Mouse (Mus musculus) spleen, adult 2 months (tissue): ENCODE measurements at regions not wholly inside any gene's neighbourhood (a gene's known extent, or its start where the extent isn't known, plus 50 kb on each side); places are given as distances from the start of the nearest gene placed in this dataset.
A peak's percentile ranks its signal among the peaks of the same experiment; 100 is the strongest.

Experiments used
- DNase-seq, 2 experiments: peaks; one replicate each; pipeline versions ENCODE4 v3.0.0 to v3.0.0-alpha.2; 2012 to 2021; ENCODE audit warnings: low spot score in 2 of 2, low read depth in 1 of 2
- H3K27ac ChIP-seq: fragments of 200-500 bp; 2 replicates; pipeline ENCODE4 v1.5.1; 2012; ENCODE audit warnings: low read length, inconsistent platforms; ENCODE audit not compliant: insufficient read depth
- H3K27me3 ChIP-seq: fragments of 200-500 bp; 2 replicates; pipeline ENCODE4 v1.6.1; 2012; ENCODE audit warnings: mild to moderate bottlenecking, moderate library complexity, low read length, inconsistent platforms; ENCODE audit not compliant: control insufficient read depth, insufficient read depth
- H3K36me3 ChIP-seq: fragments of 200-500 bp; 2 replicates; pipeline ENCODE4 v1.6.1; 2012; ENCODE audit warnings: mild to moderate bottlenecking, low read length, inconsistent platforms; ENCODE audit not compliant: control insufficient read depth, insufficient read depth
- H3K4me1 ChIP-seq: fragments of 200-500 bp; 2 replicates; pipeline ENCODE4 v1.6.1; 2011; ENCODE audit warnings: inconsistent platforms; ENCODE audit not compliant: control insufficient read depth, insufficient read depth, insufficient read length
- H3K4me3 ChIP-seq: fragments of 200-500 bp; 2 replicates; pipeline ENCODE4 v1.5.1; 2011; ENCODE audit warnings: mild to moderate bottlenecking, inconsistent platforms; ENCODE audit not compliant: insufficient read depth, insufficient read length; ENCODE audit errors: extremely low read depth
- CTCF ChIP-seq: fragments of 200-500 bp; IDR thresholded peaks from 2 replicates; pipeline ENCODE4 v1.5.1; 2011; ENCODE audit warnings: mild to moderate bottlenecking, inconsistent platforms; ENCODE audit not compliant: insufficient read depth, insufficient read length, insufficient replicate concordance; ENCODE audit errors: extremely low read depth
- POLR2A ChIP-seq: fragments of 200-500 bp; IDR thresholded peaks from 2 replicates; pipeline ENCODE4 v1.6.1; 2011; ENCODE audit warnings: low read depth, low read length, inconsistent platforms
- WGBS: fragments of 180-500 bp; shearing (Covaris S2); methylation state at CpG from one replicate; pipeline ENCODE4 v1.1.7; 2018; 5-methylcytosine and 5-hydroxymethylcytosine counted together

- no peak overlapping the region for H3K4me3 ChIP-seq
- TF ChIP-seq CTCF (peak; percentile 67; the same call in 1 of the 2 replicates), POLR2A (no peak)
- no peaks in the 10 kb centered on the region for H3K36me3 ChIP-seq
- no peaks in the 10 kb centered on the region for H3K4me1 ChIP-seq
- no peaks in the 10 kb centered on the region for H3K27me3 ChIP-seq
- WGBS: 5% methylated on average over 12 of the region's 12 CpGs
- DNase-seq: peak; percentile 3 to 31
- H3K27ac ChIP-seq: no peak overlapping the region
Observed at GRCm38 (mm10) chr4:12240941-12241571, 69.2 kb upstream of the Fam92a start.

- Histone ChIP-seq H3K36me3 (no peaks in the 10 kb centered on the region), H3K4me3 (no peak overlapping the region), H3K27me3 (no peaks in the 10 kb centered on the region), H3K27ac (no peak overlapping the region), H3K4me1 (no peaks in the 10 kb centered on the region)
- TF ChIP-seq CTCF (no peak), POLR2A (no peak)
- WGBS: 80% methylated on average over 1 of the region's 1 CpGs
- no peak for DNase-seq
Observed at GRCm38 (mm10) chr4:12230731-12231130, 58.9 kb upstream of the Fam92a start.
